In the genomic region with DNA sequence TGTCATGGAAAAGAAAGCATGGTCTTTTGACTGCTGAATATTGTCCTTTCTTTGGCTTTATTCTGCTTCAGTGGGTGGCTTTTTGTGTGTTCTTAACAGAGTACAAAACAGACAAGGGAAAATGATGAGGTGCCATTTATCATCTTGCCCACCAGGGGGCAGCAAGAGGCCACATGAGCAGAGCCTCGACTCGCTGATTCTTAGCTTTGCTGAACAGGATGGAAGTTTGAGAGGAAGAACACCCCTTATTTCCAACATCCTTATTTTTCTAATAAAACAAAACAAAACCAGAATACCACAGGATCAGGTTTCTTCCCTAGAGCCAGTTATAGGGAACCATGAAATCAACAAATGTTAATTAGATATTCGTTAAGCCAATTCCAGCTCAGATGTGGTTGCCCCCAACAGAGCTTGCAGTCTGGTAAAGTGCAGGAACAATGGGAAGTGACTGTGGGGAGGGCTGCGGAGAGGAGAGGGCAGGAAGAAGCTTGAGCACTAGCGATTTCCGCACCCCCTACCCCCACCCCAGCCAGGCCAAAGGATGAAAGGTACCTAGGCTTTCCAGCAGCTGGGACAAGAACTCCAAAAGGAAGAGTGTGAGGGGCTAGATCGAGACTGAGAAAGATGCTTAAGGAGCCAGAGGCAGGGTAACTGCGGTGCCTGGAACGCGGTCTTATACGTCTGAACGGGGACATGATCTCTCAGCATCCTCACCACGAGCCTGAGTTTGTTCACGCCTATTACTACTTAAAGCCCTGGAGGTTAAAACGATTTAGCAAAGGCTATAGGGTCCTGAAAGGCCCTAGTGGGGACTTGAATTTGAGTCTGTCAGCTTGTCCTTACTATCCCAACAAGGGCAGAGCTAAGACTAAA, we compare ENCODE assay signal across 8 mouse cellular contexts. TPM values are rescaled to one million over a fixed set of nuclear protein-coding genes. Genes with fewer than 3 reads are reported as not detected.
DNase-seq lines count a peak whose midpoint lies in the region; ATAC-seq lines count a peak whose summit lies in the region.

No protein-coding gene starts in this region.

- no peaks in the 10 kb centered on the region for H3K36me3 ChIP-seq in forebrain, embryonic 13.5 days (ENCODE audit: poor library complexity, severe bottlenecking)
- H3K36me3 ChIP-seq in hindbrain, embryonic 12.5 days, result no peaks in the 10 kb centered on the region

- 3% methylated on average over 15 of the region's 15 CpGs for WGBS in forebrain, embryonic 13.5 days
- 6% methylated on average over 15 of the region's 15 CpGs for WGBS in hindbrain, embryonic 12.5 days

- H3K9ac ChIP-seq in forebrain, embryonic 13.5 days, result no peak overlapping the region
- 0 out of 2 replicates have a peak overlapping the region, but pooled peaks have one; percentile 23 for H3K9ac ChIP-seq in hindbrain, embryonic 12.5 days

- H3K4me2 ChIP-seq in forebrain, embryonic 13.5 days, result peak overlapping the region; percentile 33
- peak overlapping the region; percentile 34 for H3K4me2 ChIP-seq in hindbrain, embryonic 12.5 days (replicated peaks)

- H3K4me3 ChIP-seq in forebrain, embryonic 13.5 days, result no peak overlapping the region
- H3K4me3 ChIP-seq in hindbrain, embryonic 12.5 days, result no peak overlapping the region

- H3K4me1 ChIP-seq in forebrain, embryonic 13.5 days, result peaks cover 14% of the 10 kb centered on the region; the same call in 1 of the 2 replicates
- peaks cover 17% of the 10 kb centered on the region for H3K4me1 ChIP-seq in hindbrain, embryonic 12.5 days

- no peak overlapping the region for H3K27ac ChIP-seq in forebrain, embryonic 13.5 days
- H3K27ac ChIP-seq in hindbrain, embryonic 12.5 days, result no peak overlapping the region

- ATAC-seq in forebrain, embryonic 13.5 days, result peak; percentile 79
- peak; percentile 64 for ATAC-seq in hindbrain, embryonic 12.5 days (ENCODE audit: low FRiP score)
- ATAC-seq in activated CD4-positive, CD25-positive, alpha-beta regulatory T cell, adult 4 months, result no peak

- no peaks in the 10 kb centered on the region for H3K9me3 ChIP-seq in forebrain, embryonic 13.5 days (replicated peaks)
- H3K9me3 ChIP-seq in hindbrain, embryonic 12.5 days (replicated peaks), result no peaks in the 10 kb centered on the region

- H3K27me3 ChIP-seq in forebrain, embryonic 13.5 days, result no peaks in the 10 kb centered on the region
- peaks cover 13% of the 10 kb centered on the region; the same call in 1 of the 2 replicates for H3K27me3 ChIP-seq in hindbrain, embryonic 12.5 days

- DNase-seq in MEL-GATA-1-ER (ENCODE audit: extremely low read depth, low read depth), result peak; percentile 14
- DNase-seq in c-Kit-positive CD71-positive TER-119-negative erythroid progenitor cells, embryonic 14.5 days (ENCODE audit: low read depth), result peak; percentile 13
- DNase-seq in layer of hippocampus, adult 9-11 months, result peak; percentile 36
- peak; percentile 71 for DNase-seq in lung, postnatal 36 days
- peak; percentile 62 for DNase-seq in right cerebral cortex, postnatal 14 days

RNA-seq across cellular contexts. Expression of a gene that starts 31.6 kb away (rescaled TPM):
- 18.5 and 37.1 TPM in 2 replicates for polyA plus RNA-seq in forebrain, embryonic 13.5 days (2015; fragmentation: Nextera tagmentation; extraction: Ambion mirVana)
- 32.7 and 34.2 TPM in 2 replicates for polyA plus RNA-seq in hindbrain, embryonic 12.5 days (2016; fragmentation: Nextera tagmentation; extraction: Ambion mirVana)
- not detected for polyA plus RNA-seq in activated CD4-positive, CD25-positive, alpha-beta regulatory T cell, adult 4 months (2017; shearing (Covaris generic))

Comparison
In these comparisons a context has a peak if more than half of its experiments do, and no peak if none do; other contexts are left out.
1. DNase-seq: peak in every context shown above with its lines; median percentile 71 in lung, postnatal 36 days; 62 in right cerebral cortex, postnatal 14 days; 36 in layer of hippocampus, adult 9-11 months; 14 in MEL-GATA-1-ER; 13 in c-Kit-positive CD71-positive TER-119-negative erythroid progenitor cells, embryonic 14.5 days.
2. RNA of a gene that starts 31.6 kb away (polyA plus RNA-seq): 18.5 to 37.1 TPM in forebrain, embryonic 13.5 days and 32.7 to 34.2 TPM in hindbrain, embryonic 12.5 days; not detected in activated CD4-positive, CD25-positive, alpha-beta regulatory T cell, adult 4 months; every median in the first group is over 10 times any median in the second.